Mouse (Mus musculus) heart, embryonic 11.5 days (tissue): Measurements from ENCODE around the gene 4933415F23Rik. TPM values are rescaled to one million over a fixed set of nuclear protein-coding genes. Genes with fewer than 3 reads are reported as not detected.

Experiments
- ATAC-seq: fragments of 200-750 bp; cut with Nextera tagmentation; replicated peaks from 2 replicates; pipeline ENCODE4 v1.8.0; 2017; ENCODE audit warnings: moderate library complexity; ENCODE audit not compliant: insufficient number of reproducible peaks, low FRiP score, low TSS enrichment
- H3K27ac ChIP-seq: fragments of 300-500 bp; sonication (generic); 2 replicates; pipeline ENCODE4 v1.5.1; 2014; ENCODE audit warnings: mild to moderate bottlenecking, low read depth, low read length
- H3K27me3 ChIP-seq: fragments of 300-500 bp; sonication (generic); 2 replicates; pipeline ENCODE4 v1.6.1; 2014; ENCODE audit warnings: mild to moderate bottlenecking, low read length, mixed read lengths; ENCODE audit not compliant: control insufficient read depth, insufficient read depth
- H3K36me3 ChIP-seq: fragments of 300-500 bp; sonication (generic); 2 replicates; pipeline ENCODE4 v1.6.1; 2014; ENCODE audit warnings: mild to moderate bottlenecking, low read length, moderate library complexity, mixed read lengths; ENCODE audit not compliant: control insufficient read depth, insufficient read depth
- H3K4me1 ChIP-seq: fragments of 300-500 bp; sonication (generic); 2 replicates; pipeline ENCODE4 v1.6.1; 2014; ENCODE audit warnings: low read length; ENCODE audit not compliant: control insufficient read depth, insufficient read depth
- H3K4me2 ChIP-seq: fragments of 300-500 bp; sonication (generic); 2 replicates; pipeline ENCODE4 v1.6.1; 2014; ENCODE audit warnings: mild to moderate bottlenecking, moderate library complexity
- H3K4me3 ChIP-seq: fragments of 300-500 bp; sonication (generic); 2 replicates; pipeline ENCODE4 v1.5.1; 2014; ENCODE audit warnings: low read depth, low read length
- H3K9ac ChIP-seq: fragments of 300-500 bp; sonication (generic); 2 replicates; pipeline ENCODE4 v1.6.1; 2014; ENCODE audit warnings: mild to moderate bottlenecking, low read depth, low read length, moderate library complexity
- H3K9me3 ChIP-seq: fragments of 300-500 bp; sonication (generic); replicated peaks from 2 replicates; pipeline ENCODE4 v1.6.1; 2016; ENCODE audit warnings: low read length; ENCODE audit not compliant: control insufficient read depth
- WGBS: fragments of 180-500 bp; shearing (Covaris S2); extraction: QIAGEN DNeasy Blood & Tissue Kit; methylation state at CpG from one replicate; pipeline ENCODE4 v1.1.7; 2014; ENCODE audit not compliant: insufficient replicate concordance; 5-methylcytosine and 5-hydroxymethylcytosine counted together
- polyA plus RNA-seq: library from polyadenylated mRNA; unstranded; fragments of >200 nt; fragmentation: Nextera tagmentation; extraction: Ambion mirVana; gene quantifications from 2 replicates; pipeline ENCODE4 v1.2.1, GENCODE M21; 2014

4933415F23Rik gene
- polyA plus RNA-seq, 1 experiment from 2014 or later = not detected

DNA sequence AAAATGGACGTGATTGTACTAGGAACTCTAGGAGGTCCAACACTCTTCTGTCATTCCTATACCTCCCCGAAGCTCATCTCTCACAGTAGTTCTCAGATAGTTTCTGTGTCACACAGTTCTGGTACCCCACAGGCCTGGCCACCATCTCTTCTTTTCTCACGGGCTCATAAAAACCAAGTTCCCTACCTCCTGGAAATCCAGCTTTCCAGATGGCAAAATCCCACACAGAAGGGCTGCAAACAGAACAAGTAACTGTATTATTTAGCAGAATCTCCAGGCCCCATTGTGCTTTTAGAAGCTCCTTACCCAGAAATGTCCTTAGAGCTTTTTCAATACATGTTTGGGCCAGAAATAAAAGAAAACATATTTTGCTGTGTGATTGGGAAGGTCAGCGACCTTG, 828 bp upstream of the 4933415F23Rik start:
- Histone ChIP-seq H3K27ac (no peak overlapping the region), H3K9ac (no peak overlapping the region), H3K4me3 (no peak overlapping the region), H3K36me3 (no peaks in the 10 kb centered on the region), H3K4me2 (no peak overlapping the region), H3K27me3 (no peaks in the 10 kb centered on the region), H3K9me3 (no peaks in the 10 kb centered on the region), H3K4me1 (no peaks in the 10 kb centered on the region)
- ATAC-seq = no peak
- 74% methylated on average over 4 of the region's 4 CpGs for WGBS

DNA sequence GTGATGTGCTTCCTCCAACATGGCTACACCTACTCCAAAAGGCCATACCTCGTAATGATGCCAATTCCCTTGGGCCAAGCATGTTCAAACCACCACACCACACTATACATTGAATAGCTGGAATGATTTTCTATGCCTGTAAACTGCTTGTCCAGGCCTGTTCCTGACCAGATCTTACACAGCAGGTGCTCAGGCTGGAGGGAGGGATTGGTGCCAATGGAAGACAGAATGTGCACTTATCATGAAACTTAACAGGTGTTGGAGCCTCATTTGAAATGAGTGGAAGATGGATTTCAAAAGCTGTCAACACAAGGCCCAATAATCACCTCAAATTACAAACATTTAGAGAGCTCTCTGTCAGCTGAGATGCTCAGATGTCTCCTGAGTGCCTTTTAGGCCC, 2.3 kb downstream of the 4933415F23Rik start:
- no peak overlapping the region for H3K4me2 ChIP-seq
- 67% methylated on average over 1 of the region's 1 CpGs for WGBS
- no peak for ATAC-seq
- no peak overlapping the region for H3K4me3 ChIP-seq
- no peaks in the 10 kb centered on the region for H3K4me1 ChIP-seq
- H3K27me3 ChIP-seq = no peaks in the 10 kb centered on the region
- no peaks in the 10 kb centered on the region for H3K9me3 ChIP-seq
- no peak overlapping the region for H3K9ac ChIP-seq
- H3K36me3 ChIP-seq = no peaks in the 10 kb centered on the region
- H3K27ac ChIP-seq = no peak overlapping the region

DNA sequence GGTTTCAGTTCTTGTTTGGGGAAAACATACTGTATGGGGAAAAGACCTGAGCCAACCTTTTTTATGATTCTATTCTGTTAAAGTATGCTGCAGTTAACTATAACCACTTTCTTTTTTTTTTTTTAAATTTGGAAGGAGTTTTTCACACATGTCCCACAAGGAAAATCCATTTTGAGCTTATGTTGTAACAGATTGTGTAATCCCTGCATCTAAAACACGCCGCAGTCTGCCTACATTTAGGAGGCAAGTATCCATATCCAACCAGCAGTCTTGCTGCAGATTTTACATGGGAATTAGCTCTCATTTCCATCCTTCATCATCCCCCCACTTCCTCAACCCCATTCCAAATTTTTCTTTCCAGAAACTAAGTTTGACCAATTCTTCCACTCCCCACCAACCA, 3.6 kb downstream of the 4933415F23Rik start:
- WGBS = 89% methylated on average over 2 of the region's 2 CpGs
- Histone ChIP-seq H3K4me3 (no peak overlapping the region), H3K9me3 (no peaks in the 10 kb centered on the region), H3K4me1 (no peaks in the 10 kb centered on the region), H3K27ac (no peak overlapping the region), H3K36me3 (no peaks in the 10 kb centered on the region), H3K9ac (no peak overlapping the region), H3K27me3 (no peaks in the 10 kb centered on the region), H3K4me2 (no peak overlapping the region)
- no peak for ATAC-seq

DNA sequence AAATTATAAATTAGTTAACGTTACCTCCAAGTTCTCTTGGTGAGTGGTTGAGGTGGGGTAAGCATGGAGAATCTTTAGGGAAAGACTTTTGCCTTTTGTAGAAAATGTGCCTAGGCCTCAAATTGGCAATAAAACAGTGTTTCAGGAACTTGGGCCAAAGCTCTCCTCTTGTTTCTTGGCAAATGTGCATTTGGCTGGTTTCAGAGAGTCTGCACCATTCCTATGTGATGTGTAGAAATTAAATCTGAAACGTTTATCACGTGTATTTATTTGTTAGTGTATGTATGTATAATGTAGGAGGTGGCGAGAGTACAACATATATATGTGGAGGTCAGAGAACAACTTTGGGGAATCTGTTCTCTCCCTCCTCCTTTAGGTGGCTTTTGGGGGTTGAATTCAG, 4.1 kb downstream of the 4933415F23Rik start:
- no peak overlapping the region for H3K27ac ChIP-seq
- H3K9me3 ChIP-seq = no peaks in the 10 kb centered on the region
- H3K4me1 ChIP-seq = no peaks in the 10 kb centered on the region
- H3K36me3 ChIP-seq = no peaks in the 10 kb centered on the region
- H3K4me2 ChIP-seq = no peak overlapping the region
- H3K9ac ChIP-seq = no peak overlapping the region
- no peaks in the 10 kb centered on the region for H3K27me3 ChIP-seq
- no peak overlapping the region for H3K4me3 ChIP-seq
- ATAC-seq = no peak
- WGBS = 65% methylated on average over 4 of the region's 4 CpGs

DNA sequence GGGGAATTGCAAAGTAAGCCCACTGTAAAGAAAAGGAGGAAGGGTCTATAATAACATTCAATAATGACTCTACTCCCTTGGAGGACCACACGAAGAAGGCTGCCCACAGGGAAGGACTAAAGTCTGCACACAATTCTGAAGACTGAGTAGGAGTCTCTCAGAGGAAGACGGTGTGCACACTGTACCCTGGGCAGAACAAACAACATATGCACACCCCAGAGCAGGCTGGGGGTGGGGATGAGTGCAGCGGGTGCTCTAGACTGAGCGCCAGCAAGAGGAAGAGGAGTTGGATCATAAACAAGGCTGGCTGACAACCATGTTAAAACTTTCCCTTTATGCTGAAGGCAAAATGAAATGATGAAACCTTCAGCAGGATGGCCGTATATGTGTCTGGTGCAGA, 34.3 kb downstream of the 4933415F23Rik start:
- no peak overlapping the region for H3K27ac ChIP-seq
- WGBS = 77% methylated on average over 5 of the region's 5 CpGs
- ATAC-seq = no peak

DNA sequence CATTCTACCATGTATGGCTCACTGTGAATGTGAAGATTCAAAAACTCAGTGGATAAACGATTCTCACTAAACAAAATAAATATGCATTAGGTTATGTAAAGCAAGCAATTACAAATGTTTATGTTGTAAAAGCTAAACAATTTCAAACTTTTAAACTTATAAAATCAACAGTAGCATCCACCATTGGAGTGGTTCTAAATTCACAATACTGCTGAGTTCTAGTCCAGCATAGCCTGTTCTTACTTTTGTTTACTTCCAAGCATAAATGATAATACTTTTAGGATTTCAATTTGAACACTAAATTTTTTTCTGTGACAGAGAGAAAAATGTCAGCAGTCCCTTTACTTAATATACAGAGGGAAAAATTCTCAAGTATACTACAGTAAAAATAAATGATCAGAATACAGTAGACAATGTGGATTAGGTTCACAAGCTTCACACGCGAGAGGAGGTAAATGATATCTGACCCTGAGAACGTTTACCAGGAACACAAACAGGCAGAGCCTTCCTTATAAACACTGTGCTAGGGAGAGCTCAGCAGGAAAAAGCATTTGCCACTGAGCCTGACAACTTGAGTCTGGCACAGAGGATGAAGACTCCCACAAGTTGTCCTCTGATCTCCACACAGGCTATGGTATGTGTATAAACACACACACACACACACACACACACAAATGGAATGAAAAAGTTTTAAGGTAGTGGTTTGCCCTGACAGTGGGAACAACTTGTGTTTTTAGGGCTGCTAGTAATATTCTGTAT, 37.2 kb downstream of the 4933415F23Rik start:
- Histone ChIP-seq H3K27ac (no peak overlapping the region), H3K9me3 (no peaks in the 10 kb centered on the region), H3K4me2 (no peak overlapping the region), H3K27me3 (no peaks in the 10 kb centered on the region), H3K36me3 (no peaks in the 10 kb centered on the region), H3K4me3 (no peak overlapping the region), H3K4me1 (no peaks in the 10 kb centered on the region), H3K9ac (no peak overlapping the region)
- ATAC-seq = no peak
- WGBS = 50% methylated on average over 4 of the region's 4 CpGs

More for the DNA sequence above, 34.3 kb downstream of the 4933415F23Rik start:
- no peaks in the 10 kb centered on the region for H3K4me1 ChIP-seq
- H3K9ac ChIP-seq = no peak overlapping the region
- H3K27me3 ChIP-seq = no peaks in the 10 kb centered on the region
- no peak overlapping the region for H3K4me2 ChIP-seq
- no peak overlapping the region for H3K4me3 ChIP-seq
- no peaks in the 10 kb centered on the region for H3K9me3 ChIP-seq
- H3K36me3 ChIP-seq = no peaks in the 10 kb centered on the region

DNA sequence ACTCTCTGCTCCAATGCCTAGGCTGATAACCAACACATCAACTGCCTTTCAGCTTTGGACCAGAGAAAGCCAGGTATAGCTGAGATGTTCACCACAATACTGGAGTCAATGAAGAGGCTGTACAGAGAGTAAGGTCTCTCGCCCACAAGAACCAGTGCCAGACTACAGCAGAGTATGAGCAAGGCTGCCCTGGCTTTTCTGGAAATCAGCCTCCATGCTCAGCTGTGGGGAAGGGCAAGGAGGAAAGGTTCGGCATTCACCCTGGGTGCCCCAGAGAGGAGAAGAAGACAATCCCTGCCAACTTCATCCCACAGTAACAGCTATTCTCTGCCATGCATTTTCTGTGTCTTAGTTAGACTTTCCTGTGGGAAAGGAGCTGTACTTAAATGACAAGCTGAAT, 38.1 kb downstream of the 4933415F23Rik start:
- Histone ChIP-seq H3K9ac (no peak overlapping the region), H3K4me3 (no peak overlapping the region), H3K36me3 (no peaks in the 10 kb centered on the region), H3K9me3 (no peaks in the 10 kb centered on the region), H3K27me3 (no peaks in the 10 kb centered on the region), H3K4me2 (no peak overlapping the region), H3K4me1 (no peaks in the 10 kb centered on the region), H3K27ac (no peak overlapping the region)
- ATAC-seq = no peak
- 75% methylated on average over 2 of the region's 2 CpGs for WGBS

DNA sequence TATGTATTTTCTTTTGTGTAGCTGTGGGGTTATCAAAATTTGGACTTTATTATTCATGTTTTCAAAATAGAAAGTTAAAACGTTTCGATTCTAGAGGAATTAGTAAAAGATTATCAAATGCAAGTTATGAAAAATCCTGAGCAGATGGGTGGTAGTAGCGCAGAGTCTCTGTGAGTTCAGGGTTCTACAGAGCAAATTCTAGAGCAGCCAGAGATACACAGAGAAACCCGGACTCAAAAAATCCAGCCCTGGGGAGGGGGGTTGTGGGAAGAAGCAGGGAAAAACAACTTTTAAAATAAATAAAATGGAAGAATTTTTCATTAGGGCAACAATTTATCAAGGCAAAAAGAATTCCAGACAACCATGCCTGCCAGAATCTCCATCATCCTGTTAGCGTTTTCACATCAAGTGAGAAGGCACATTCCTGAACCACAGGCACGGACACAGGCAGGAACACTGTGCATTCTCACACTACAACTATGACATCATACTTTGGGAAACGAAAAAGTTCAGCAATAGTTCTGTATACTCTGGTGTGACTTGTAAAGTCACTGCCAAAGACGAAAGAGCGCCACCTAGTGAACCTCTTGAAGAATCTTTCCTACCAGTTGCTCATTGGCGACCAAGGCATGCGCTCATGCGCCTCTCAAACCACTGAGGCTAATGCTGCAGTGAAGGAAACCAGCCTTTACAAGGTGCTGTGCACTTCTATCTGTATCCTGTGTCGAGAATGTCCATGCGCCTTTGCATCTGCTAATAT, 40.3 kb downstream of the 4933415F23Rik start:
- Histone ChIP-seq H3K4me1 (no peaks in the 10 kb centered on the region), H3K27me3 (no peaks in the 10 kb centered on the region), H3K36me3 (no peaks in the 10 kb centered on the region), H3K27ac (no peak overlapping the region), H3K9me3 (no peaks in the 10 kb centered on the region), H3K9ac (no peak overlapping the region), H3K4me3 (no peak overlapping the region), H3K4me2 (peak overlapping the region; percentile 47)
- WGBS = 25% methylated on average over 14 of the region's 14 CpGs
- ATAC-seq = peak; percentile 86
